8 mouse cellular contexts compared by ENCODE assay signal in the genomic region with DNA sequence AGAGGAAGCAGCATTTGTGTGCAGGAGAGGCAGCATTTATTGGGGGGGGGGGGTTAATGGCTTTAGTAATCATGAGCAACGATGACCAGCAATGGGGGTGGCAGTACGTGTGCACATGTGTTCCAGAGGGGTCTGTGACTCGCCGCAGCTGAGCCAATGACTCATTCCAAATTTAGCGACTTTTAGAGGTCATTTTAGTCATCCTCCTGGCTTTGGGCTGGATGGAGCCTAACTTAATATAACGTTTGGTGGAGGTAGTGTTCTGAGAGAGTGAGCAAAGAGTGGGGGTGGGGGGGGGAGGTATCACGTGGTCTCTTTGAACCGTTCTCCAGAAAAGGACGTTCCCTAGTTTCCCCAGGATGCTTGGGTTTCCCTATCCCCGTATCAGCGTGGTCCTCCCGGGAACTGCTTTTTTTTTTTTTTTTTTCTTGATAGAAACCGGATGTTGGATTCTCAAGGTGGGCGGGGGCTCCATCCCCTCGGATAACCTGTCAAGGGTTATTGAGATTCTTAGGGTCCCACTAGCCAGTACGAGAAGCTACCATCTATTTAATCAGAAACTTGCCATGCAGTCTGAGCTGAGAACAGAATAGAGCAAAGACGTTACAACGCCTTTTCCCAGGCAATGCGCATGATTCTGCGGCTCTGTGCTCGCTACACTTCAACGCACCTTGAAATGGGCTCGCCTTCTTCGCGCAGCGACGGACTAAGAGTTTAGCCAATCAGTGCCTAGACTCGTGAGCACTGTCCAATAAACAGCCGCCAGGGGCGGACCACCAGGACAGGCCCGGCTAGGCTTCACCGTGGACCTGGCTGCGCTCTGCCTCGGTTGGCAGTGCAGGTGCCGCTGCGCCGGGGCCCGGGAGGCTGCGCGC. TPM values are rescaled to one million over a fixed set of nuclear protein-coding genes. Genes with fewer than 3 reads are reported as not detected.
A peak's percentile ranks its signal among the peaks of the same experiment; 100 is the strongest.
DNase-seq lines count a peak whose midpoint lies in the region; ATAC-seq lines count a peak whose summit lies in the region.

A gene (plus strand): TSS at position 794 of the 875 bp plus-strand sequence.

- H3K4me1 ChIP-seq in forebrain, embryonic 16.5 days (replicated peaks; ENCODE audit: control insufficient read depth, insufficient read depth, low read length) = peaks cover 41% of the 10 kb centered on the region
- peaks cover 10% of the 10 kb centered on the region; the same call in 1 of the 2 replicates for H3K4me1 ChIP-seq in liver, embryonic 12.5 days
- H3K4me1 ChIP-seq in neural tube, embryonic 12.5 days = peaks cover 38% of the 10 kb centered on the region

- H3K9me3 ChIP-seq in forebrain, embryonic 16.5 days (ENCODE audit: control insufficient read depth, low read length) = no peaks in the 10 kb centered on the region
- H3K9me3 ChIP-seq in liver, embryonic 12.5 days (replicated peaks) = no peaks in the 10 kb centered on the region
- no peaks in the 10 kb centered on the region for H3K9me3 ChIP-seq in neural tube, embryonic 12.5 days

- H3K4me2 ChIP-seq in forebrain, embryonic 16.5 days (ENCODE audit: low read length) = peak within 1 kb of the TSS; percentile 92
- H3K4me2 ChIP-seq in liver, embryonic 12.5 days = peak within 1 kb of the TSS; percentile 68
- H3K4me2 ChIP-seq in neural tube, embryonic 12.5 days (replicated peaks) = peak within 1 kb of the TSS; percentile 91

- DNase-seq in ES-CJ7 (ENCODE audit: low read depth, low spot score) = peak; percentile 96
- peak; percentile 97 to 99 for DNase-seq in cerebellum, adult 18-20 months
- DNase-seq in heart, postnatal 10 days = peak; percentile 93 to 96
- peak; percentile 90 to 94 for DNase-seq in kidney, postnatal 25 days
- peak; percentile 51 for DNase-seq in thymus, postnatal 0 days (ENCODE audit: low spot score)

- peak within 1 kb of the TSS; percentile 68 for H3K4me3 ChIP-seq in forebrain, embryonic 16.5 days (replicated peaks; ENCODE audit: low read length)
- peak within 1 kb of the TSS; percentile 53 for H3K4me3 ChIP-seq in liver, embryonic 12.5 days
- peak within 1 kb of the TSS; percentile 72 for H3K4me3 ChIP-seq in neural tube, embryonic 12.5 days

- peak; percentile 99 for ATAC-seq in forebrain, embryonic 16.5 days
- ATAC-seq in liver, embryonic 12.5 days = peak; percentile 89
- peak; percentile 99 for ATAC-seq in neural tube, embryonic 12.5 days (ENCODE audit: low FRiP score, low read depth)

- intact Hi-C loops in heart, postnatal 10 days (cut with DNase I) = loop anchor here (5.0 kb wide), 1 partner anchor 191 kb away; no protein-coding TSS in a partner anchor

- H3K27me3 ChIP-seq in forebrain, embryonic 16.5 days (replicated peaks; ENCODE audit: control insufficient read depth, insufficient read depth, low read length) = no peaks in the 10 kb centered on the region
- peaks cover 74% of the 10 kb centered on the region for H3K27me3 ChIP-seq in liver, embryonic 12.5 days (replicated peaks)
- peaks cover 19% of the 10 kb centered on the region for H3K27me3 ChIP-seq in neural tube, embryonic 12.5 days (replicated peaks)

- H3K9ac ChIP-seq in forebrain, embryonic 16.5 days (replicated peaks; ENCODE audit: low read depth, low read length) = peak within 1 kb of the TSS; percentile 65
- no peak within 1 kb of the TSS for H3K9ac ChIP-seq in liver, embryonic 12.5 days
- peak within 1 kb of the TSS; percentile 57 for H3K9ac ChIP-seq in neural tube, embryonic 12.5 days

- WGBS in forebrain, embryonic 16.5 days = 0% methylated on average over 40 of the region's 40 CpGs
- WGBS in liver, embryonic 12.5 days (ENCODE audit: insufficient replicate concordance) = under 1% methylated on average over 40 of the region's 40 CpGs
- WGBS in neural tube, embryonic 12.5 days = under 1% methylated on average over 40 of the region's 40 CpGs

- peak within 1 kb of the TSS; percentile 84 for H3K27ac ChIP-seq in forebrain, embryonic 16.5 days (ENCODE audit: low read length)
- H3K27ac ChIP-seq in liver, embryonic 12.5 days = no peak within 1 kb of the TSS
- H3K27ac ChIP-seq in neural tube, embryonic 12.5 days = no peak within 1 kb of the TSS; the same call in 1 of the 2 replicates

- H3K36me3 ChIP-seq in forebrain, embryonic 16.5 days (ENCODE audit: control insufficient read depth, insufficient read depth) = no peaks in the 10 kb centered on the region
- no peaks in the 10 kb centered on the region for H3K36me3 ChIP-seq in liver, embryonic 12.5 days
- H3K36me3 ChIP-seq in neural tube, embryonic 12.5 days = no peaks in the 10 kb centered on the region

RNA-seq across cellular contexts. Expression of the gene that starts here (rescaled TPM):
- polyA plus RNA-seq in forebrain, embryonic 16.5 days (2015; fragmentation: Nextera tagmentation; extraction: Ambion mirVana) = 12.0 and 16.7 TPM in 2 replicates
- total RNA-seq in heart, postnatal 10 days (2021) = 1 to 10 TPM; 8.8 to 9.3 TPM
- 0.15 and 0.20 TPM in 2 replicates for polyA plus RNA-seq in liver, embryonic 12.5 days (2016; fragmentation: Nextera tagmentation; extraction: Ambion mirVana)
- 8.2 and 9.2 TPM in 2 replicates for polyA plus RNA-seq in neural tube, embryonic 12.5 days (2016; fragmentation: Nextera tagmentation; extraction: Ambion mirVana)
- polyA plus RNA-seq in thymus, postnatal 0 days (2015; fragmentation: Nextera tagmentation; extraction: Ambion mirVana) = 0.21 and 0.26 TPM in 2 replicates

Comparison
In these comparisons a context has a peak if more than half of its experiments do, and no peak if none do; other contexts are left out.
1. Peak in ATAC-seq, H3K4me3 ChIP-seq and H3K4me2 ChIP-seq in liver, embryonic 12.5 days; RNA of the gene not detected or under 1 TPM.
2. Peak in DNase-seq in thymus, postnatal 0 days; RNA of the gene not detected or under 1 TPM.